Mouse (Mus musculus) lung, adult 2 months (tissue): ENCODE data around the gene Lrfn2.

ENCODE experiments used
- CTCF ChIP-seq: fragments of 200-500 bp; IDR thresholded peaks from 2 replicates; pipeline ENCODE4 v1.5.1; 2011; ENCODE audit warnings: mild to moderate bottlenecking, low read length, control low read depth; ENCODE audit not compliant: insufficient read depth
- POLR2A ChIP-seq: fragments of 200-500 bp; IDR thresholded peaks from 2 replicates; pipeline ENCODE4 v1.6.1; 2011; ENCODE audit warnings: low read depth, mild to moderate bottlenecking, control low read depth, low read length, borderline replicate concordance; ENCODE audit errors: extremely low read depth

GRCm38 (mm10) chr17:49018774-49019488 is 86.8 kb downstream of the Lrfn2 start:
- TF ChIP-seq CTCF (no peak), POLR2A (no peak)
